Mouse (Mus musculus) adrenal gland, adult 8-10 months (tissue): ENCODE results near the gene Dip2c. TPM values are rescaled to one million over a fixed set of nuclear protein-coding genes. Genes with fewer than 3 reads are reported as not detected.

Experiments used
- total RNA-seq, 4 experiments: library from RNA; stranded (reverse); gene quantifications; 2 replicates each; pipeline ENCODE4 v1.2.4; 2022

Dip2c gene
- total RNA-seq, 4 experiments from 2014 or later: 22.6 to 28.8 (median 26.6) TPM

Other genes with a start within 250 kb of the Dip2c start
- 10 to 100 TPM; 65.9 to 70.3 (median 67.2) TPM for gene Larp4b, start 182.6 kb upstream of the Dip2c start, total RNA-seq